8 mouse cellular contexts compared by ENCODE assay signal in genomic region chr8:94098081-94098974, GRCm38 (mm10). TPM values are rescaled to one million over a fixed set of nuclear protein-coding genes. Genes with fewer than 3 reads are reported as not detected.
DNase-seq lines count a peak whose midpoint lies in the region; ATAC-seq and TF ChIP-seq lines count a peak whose summit lies in the region.

Gene Bbs2 (minus strand): TSS chr8:94098928.

- peak within 1 kb of the TSS; percentile 45; the same call in 1 of the 2 replicates for H3K9ac ChIP-seq in lung, postnatal 0 days (replicated peaks; ENCODE audit: low read depth)

- H3K4me3 ChIP-seq in hindbrain, embryonic 10.5 days: peak within 1 kb of the TSS; percentile 76
- peak within 1 kb of the TSS; percentile 70 for H3K4me3 ChIP-seq in lung, postnatal 0 days (ENCODE audit: low read depth, low read length)

- H3K4me2 ChIP-seq in lung, postnatal 0 days (replicated peaks; ENCODE audit: low read depth, low read length): peak within 1 kb of the TSS; percentile 65

- no peaks in the 10 kb centered on the region for H3K9me3 ChIP-seq in hindbrain, embryonic 10.5 days
- H3K9me3 ChIP-seq in lung, postnatal 0 days (ENCODE audit: low read length): no peaks in the 10 kb centered on the region

- no peaks in the 10 kb centered on the region for H3K36me3 ChIP-seq in hindbrain, embryonic 10.5 days
- no peaks in the 10 kb centered on the region for H3K36me3 ChIP-seq in lung, postnatal 0 days (ENCODE audit: insufficient read depth, low read length)

- peak; percentile 70 for TF ChIP-seq CTCF in lung, postnatal 0 days (IDR thresholded peaks at IDR 0.05)

- peak; percentile 100 for DNase-seq in MN1 (ENCODE audit: low spot score)
- DNase-seq in cerebellum, adult 9-10 months: peak; percentile 99
- DNase-seq in hindbrain, embryonic 10.5 days (ENCODE audit: low spot score): peak; percentile 100
- DNase-seq in layer of hippocampus, adult 9-11 months: peak; percentile 100
- DNase-seq in lung, postnatal 0 days (ENCODE audit: low spot score): peak; percentile 99
- peak; percentile 93 for DNase-seq in ovary, postnatal 14 days (ENCODE audit: low spot score)
- DNase-seq in thymus, postnatal 14 days: peak; percentile 99

- peak within 1 kb of the TSS; percentile 96 for H3K27ac ChIP-seq in hindbrain, embryonic 10.5 days
- peak within 1 kb of the TSS; percentile 93 for H3K27ac ChIP-seq in lung, postnatal 0 days (ENCODE audit: low read length)

- WGBS in hindbrain, embryonic 10.5 days: 2% methylated on average over 61 of the region's 61 CpGs
- WGBS in lung, postnatal 0 days: 1% methylated on average over 55 of the region's 61 CpGs

- H3K27me3 ChIP-seq in hindbrain, embryonic 10.5 days (ENCODE audit: insufficient read depth, poor library complexity, severe bottlenecking): peaks cover 3% of the 10 kb centered on the region; the same call in 1 of the 2 replicates
- no peaks in the 10 kb centered on the region for H3K27me3 ChIP-seq in lung, postnatal 0 days (replicated peaks; ENCODE audit: insufficient read depth, low read length)

- no peak for TF ChIP-seq EP300 in lung, postnatal 0 days (IDR thresholded peaks at IDR 0.05)

- peaks cover 22% of the 10 kb centered on the region for H3K4me1 ChIP-seq in hindbrain, embryonic 10.5 days (replicated peaks)
- H3K4me1 ChIP-seq in lung, postnatal 0 days (ENCODE audit: insufficient read depth, low read depth, low read length): no peaks in the 10 kb centered on the region; the same call in 1 of the 2 replicates

- ATAC-seq in frontal cortex, adult (ENCODE audit: low TSS enrichment): peak; percentile 97
- ATAC-seq in lung, postnatal 0 days: peak; percentile 100

RNA-seq across cellular contexts. Expression of gene Bbs2, which starts in this region (rescaled TPM):
- 16.9 and 19.0 TPM in 2 replicates for polyA plus RNA-seq in hindbrain, embryonic 10.5 days (2016; fragmentation: Nextera tagmentation; extraction: Ambion mirVana)
- polyA plus RNA-seq in lung, postnatal 0 days (2015; fragmentation: Nextera tagmentation; extraction: Ambion mirVana): 7.3 and 9.5 TPM in 2 replicates

Comparison
In these comparisons a context has a peak if more than half of its experiments do, and no peak if none do; other contexts are left out.
1. Peak in every context shown above with its lines: DNase-seq, ATAC-seq, H3K4me3 ChIP-seq and H3K27ac ChIP-seq.